ENCODE assay signal across 8 mouse cellular contexts in the genomic region with DNA sequence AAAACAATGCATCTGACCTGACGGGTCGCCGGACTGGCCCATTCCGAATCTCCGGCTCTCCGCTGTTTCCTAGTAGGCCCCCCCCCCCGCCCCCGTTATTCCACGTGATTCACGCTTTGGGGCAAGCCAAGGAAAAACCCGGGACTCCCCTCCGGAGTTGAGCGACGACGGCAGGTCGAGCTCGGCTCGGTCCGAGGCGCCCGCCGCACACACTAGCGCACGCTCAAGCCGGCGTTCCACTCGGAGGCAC.
DNase-seq lines count a peak whose midpoint lies in the region; ATAC-seq and TF ChIP-seq lines count a peak whose summit lies in the region.

No protein-coding gene starts in this region.

- TF ChIP-seq CTCF in liver, adult 2 months (IDR thresholded peaks at IDR 0.05; ENCODE audit: low read depth, low read length) = no peak
- no peak for TF ChIP-seq CTCF in cortical plate, adult 2 months (IDR thresholded peaks at IDR 0.05; ENCODE audit: extremely low read depth, insufficient read depth, low read length)

- peak overlapping the region; percentile 96 for H3K9ac ChIP-seq in liver, adult 2 months (ENCODE audit: low read depth, low read length)
- peak overlapping the region; percentile 73 for H3K9ac ChIP-seq in hindbrain, embryonic 16.5 days (ENCODE audit: low read depth, low read length)

- H3K4me1 ChIP-seq in liver, adult 2 months (ENCODE audit: control insufficient read depth, insufficient read depth, low read length) = peaks cover 5% of the 10 kb centered on the region
- H3K4me1 ChIP-seq in cortical plate, adult 2 months (ENCODE audit: control insufficient read depth, insufficient read depth, low read length) = no peaks in the 10 kb centered on the region
- peaks cover 4% of the 10 kb centered on the region for H3K4me1 ChIP-seq in hindbrain, embryonic 16.5 days (ENCODE audit: control insufficient read depth, insufficient read depth, low read depth, low read length)

- ATAC-seq in hindbrain, embryonic 16.5 days = no peak
- ATAC-seq in cerebellum, adult (ENCODE audit: insufficient number of reproducible peaks, low FRiP score, low TSS enrichment) = no peak

- no peak for DNase-seq in liver, adult 2 months (ENCODE audit: extremely low read depth, low read depth, low spot score)
- no peak for DNase-seq in liver
- peak; percentile 45 for DNase-seq in neural tube, embryonic 10.5 days (ENCODE audit: extremely low spot score, low spot score)
- DNase-seq in layer of hippocampus, adult 9-10 months (ENCODE audit: low spot score) = no peak
- DNase-seq in layer of hippocampus, postnatal 10 days (ENCODE audit: low spot score in 2 of 2) = no peak

- H3K4me2 ChIP-seq in hindbrain, embryonic 16.5 days (ENCODE audit: low read length) = peak overlapping the region; percentile 72

- no peak for TF ChIP-seq POLR2A in liver, adult 2 months (IDR thresholded peaks at IDR 0.05; ENCODE audit: extremely low read depth, insufficient read depth, low read length)
- no peak for TF ChIP-seq POLR2A in cortical plate, adult 2 months (IDR thresholded peaks at IDR 0.05; ENCODE audit: extremely low read depth, insufficient read depth, low read length)

- peaks cover 24% of the 10 kb centered on the region for H3K79me2 ChIP-seq in liver, adult 2 months (ENCODE audit: control insufficient read depth, insufficient read depth, low read length)

- no peaks in the 10 kb centered on the region for H3K27me3 ChIP-seq in liver, adult 2 months (ENCODE audit: control insufficient read depth, insufficient read depth, low read length)
- peaks cover 36% of the 10 kb centered on the region; the same call in 1 of the 2 replicates for H3K27me3 ChIP-seq in hindbrain, embryonic 16.5 days (replicated peaks; ENCODE audit: control insufficient read depth, insufficient read depth, low read length)

- no peaks in the 10 kb centered on the region for H3K9me3 ChIP-seq in hindbrain, embryonic 16.5 days (ENCODE audit: control insufficient read depth, low read length)

- WGBS in liver, adult 2 months = 0% methylated on average over 10 of the region's 27 CpGs
- 3% methylated on average over 23 of the region's 27 CpGs for WGBS in hindbrain, embryonic 16.5 days

- no peaks in the 10 kb centered on the region for H3K36me3 ChIP-seq in liver, adult 2 months (ENCODE audit: control insufficient read depth, insufficient read depth, low read length)
- H3K36me3 ChIP-seq in hindbrain, embryonic 16.5 days (ENCODE audit: control insufficient read depth, insufficient read depth, low read length) = no peaks in the 10 kb centered on the region

- H3K4me3 ChIP-seq in liver, adult 2 months (ENCODE audit: insufficient read depth, low read depth, low read length) = peak overlapping the region; percentile 98
- H3K4me3 ChIP-seq in cortical plate, adult 2 months (ENCODE audit: insufficient read depth, low read length) = peak overlapping the region; percentile 58
- H3K4me3 ChIP-seq in hindbrain, embryonic 16.5 days (ENCODE audit: low read length) = peak overlapping the region; percentile 60

- 0 out of 2 replicates have a peak overlapping the region, but pooled peaks have one; percentile 44 for H3K27ac ChIP-seq in liver, adult 2 months (replicated peaks; ENCODE audit: insufficient read depth, low read depth, low read length)
- H3K27ac ChIP-seq in cortical plate, adult 2 months (ENCODE audit: insufficient read depth, low read length) = no peak overlapping the region
- peak overlapping the region; percentile 83 for H3K27ac ChIP-seq in hindbrain, embryonic 16.5 days (ENCODE audit: low read depth, low read length)
